Mouse (Mus musculus) stomach, embryonic 16.5 days (tissue): Measurements from ENCODE around the gene Mrpl18. TPM values are rescaled to one million over a fixed set of nuclear protein-coding genes. Genes with fewer than 3 reads are reported as not detected.
A peak's percentile ranks its signal among the peaks of the same experiment; 100 is the strongest.

Experiments
- ATAC-seq: fragments of 200-750 bp; cut with Nextera tagmentation; 2 replicates; pipeline ENCODE4 v1.8.0; 2017; ENCODE audit warnings: moderate number of reproducible peaks, moderate TSS enrichment; ENCODE audit not compliant: insufficient read depth, low FRiP score
- H3K27ac ChIP-seq: fragments of 300-500 bp; sonication (generic); 2 replicates; pipeline ENCODE4 v1.5.1; 2014; ENCODE audit warnings: low read length
- H3K27me3 ChIP-seq: fragments of 300-500 bp; sonication (generic); 2 replicates; pipeline ENCODE4 v1.6.1; 2014; ENCODE audit warnings: low read length, control low read depth, mixed read lengths; ENCODE audit not compliant: control insufficient read depth, insufficient read depth
- H3K36me3 ChIP-seq: fragments of 300-500 bp; sonication (generic); 2 replicates; pipeline ENCODE4 v1.6.1; 2014; ENCODE audit warnings: low read length; ENCODE audit not compliant: control insufficient read depth, insufficient read depth
- H3K4me1 ChIP-seq: fragments of 300-500 bp; sonication (generic); 2 replicates; pipeline ENCODE4 v1.6.1; 2014; ENCODE audit warnings: low read length, control low read depth, mixed read lengths; ENCODE audit not compliant: control insufficient read depth, insufficient read depth
- H3K4me2 ChIP-seq: fragments of 300-500 bp; sonication (generic); 2 replicates; pipeline ENCODE4 v1.6.1; 2014; ENCODE audit warnings: low read depth, low read length, mixed read lengths
- H3K4me3 ChIP-seq: fragments of 300-500 bp; sonication (generic); replicated peaks from 2 replicates; pipeline ENCODE4 v1.5.1; 2014; ENCODE audit warnings: mild to moderate bottlenecking, low read length
- H3K9ac ChIP-seq: fragments of 300-500 bp; sonication (generic); 2 replicates; pipeline ENCODE4 v1.6.1; 2014; ENCODE audit warnings: low read length
- H3K9me3 ChIP-seq: fragments of 300-500 bp; sonication (generic); replicated peaks from 2 replicates; pipeline ENCODE4 v1.6.1; 2016; ENCODE audit warnings: low read length, control low read depth; ENCODE audit not compliant: control insufficient read depth
- WGBS: fragments of 180-500 bp; shearing (Covaris S2); extraction: QIAGEN DNeasy Blood & Tissue Kit; methylation state at CpG from one replicate; pipeline ENCODE4 v1.1.7; 2014; 5-methylcytosine and 5-hydroxymethylcytosine counted together
- polyA plus RNA-seq: library from polyadenylated mRNA; unstranded; fragments of >200 nt; fragmentation: Nextera tagmentation; extraction: Ambion mirVana; gene quantifications from 2 replicates; pipeline ENCODE4 v1.2.1, GENCODE M21; 2015

Gene Mrpl18
- polyA plus RNA-seq, 1 experiment from 2014 or later = 141 TPM

DNA sequence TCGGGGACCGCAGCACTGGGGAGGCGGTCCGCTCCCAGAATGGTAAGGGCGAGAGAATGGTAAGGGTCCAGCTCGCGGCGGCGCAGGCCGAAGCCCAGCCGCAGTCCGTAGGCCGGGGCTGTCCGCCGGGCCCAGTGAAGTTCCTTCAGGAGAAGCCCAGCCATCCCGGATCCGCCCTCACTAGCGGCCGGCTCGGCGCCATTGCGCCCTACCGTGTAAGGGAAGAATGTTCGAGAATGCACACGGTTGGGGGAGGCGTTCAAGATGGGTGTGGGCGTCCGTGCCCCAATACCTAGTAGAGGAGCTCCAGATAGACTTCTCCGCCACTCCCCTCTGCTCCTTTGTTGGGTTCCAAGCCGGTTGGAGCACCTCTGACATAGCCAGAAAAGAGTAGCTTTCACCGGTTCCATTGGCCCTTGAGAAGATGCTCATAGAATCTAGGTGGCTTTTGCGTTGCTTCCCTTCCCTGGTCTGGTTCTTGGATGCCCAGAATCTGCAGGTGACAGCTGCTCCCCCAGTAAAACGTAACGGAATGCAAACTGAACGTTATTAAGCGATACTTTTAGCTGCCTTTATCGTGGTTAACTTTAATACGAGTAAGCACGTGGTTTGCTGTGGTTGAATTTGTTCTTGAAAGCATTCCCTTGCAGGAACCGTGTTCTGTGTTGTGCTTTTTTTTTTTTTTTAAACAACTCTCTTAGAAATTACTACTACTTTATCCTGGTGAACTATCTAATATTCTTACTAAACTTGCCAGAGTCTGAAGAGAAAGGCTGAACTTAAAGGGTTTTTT is 639 bp upstream of the Mrpl18 start:
- H3K9me3 ChIP-seq = no peaks in the 10 kb centered on the region
- under 1% methylated on average over 40 of the region's 40 CpGs for WGBS
- H3K9ac ChIP-seq = peak overlapping the region; percentile 99
- no peaks in the 10 kb centered on the region for H3K27me3 ChIP-seq
- peaks cover 33% of the 10 kb centered on the region for H3K36me3 ChIP-seq
- H3K4me3 ChIP-seq = peak overlapping the region; percentile 99
- H3K4me1 ChIP-seq = peaks cover 8% of the 10 kb centered on the region; the same call in 1 of the 2 replicates
- ATAC-seq = peak; percentile 63
- H3K4me2 ChIP-seq = peak overlapping the region; percentile 81
- peak overlapping the region; percentile 95 for H3K27ac ChIP-seq

DNA sequence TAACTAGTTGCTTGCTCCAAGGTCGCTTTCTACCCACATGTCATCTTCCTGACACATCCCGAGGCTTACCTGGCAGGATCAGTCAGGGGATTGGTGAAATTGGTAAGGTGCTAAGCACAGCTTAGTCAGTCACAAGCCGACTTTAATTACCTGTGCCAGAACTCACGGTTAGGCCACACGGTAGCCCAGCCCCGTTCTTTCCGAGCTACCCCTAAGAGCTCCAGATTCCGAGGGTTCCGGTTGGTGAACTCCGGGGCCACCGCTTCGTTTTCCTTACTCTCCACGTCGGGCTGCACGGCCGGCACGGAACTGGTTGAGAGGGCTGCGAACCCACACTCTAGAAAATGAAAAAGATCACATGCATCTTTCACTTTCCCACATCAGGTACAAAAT is 661 bp downstream of the Mrpl18 start, which contains the start of gene Tcp1:
TSS of gene Tcp1 (plus strand) at position 214 of the 393 bp plus-strand sequence.
- Histone ChIP-seq H3K4me1 (peaks cover 8% of the 10 kb centered on the region; the same call in 1 of the 2 replicates), H3K4me3 (peak within 1 kb of the TSS; percentile 99), H3K36me3 (peaks cover 33% of the 10 kb centered on the region), H3K9ac (peak within 1 kb of the TSS; percentile 99), H3K9me3 (no peaks in the 10 kb centered on the region), H3K27me3 (no peaks in the 10 kb centered on the region), H3K27ac (peak within 1 kb of the TSS; percentile 95), H3K4me2 (peak within 1 kb of the TSS; percentile 81)
- WGBS = under 1% methylated on average over 18 of the region's 18 CpGs
- no peak for ATAC-seq

DNA sequence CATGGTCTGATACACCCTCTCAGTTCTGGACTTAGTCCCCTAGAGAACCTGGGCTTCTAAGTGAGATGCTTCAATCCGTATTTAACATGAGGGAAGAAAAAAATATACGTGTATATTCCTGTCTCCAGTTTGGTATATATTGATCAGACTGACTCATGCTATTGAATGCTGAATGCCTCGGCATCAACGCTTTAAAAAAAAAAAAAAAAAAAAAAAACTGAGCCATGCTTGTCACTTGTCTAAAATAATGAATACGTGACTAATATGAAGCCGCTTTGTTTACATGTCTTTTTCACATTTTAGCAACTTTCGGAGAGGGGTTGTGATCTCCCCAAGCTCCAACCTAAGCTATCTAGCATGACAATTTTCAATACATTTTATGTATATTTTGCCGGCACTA is 5.8 kb downstream of the Mrpl18 start:
- Histone ChIP-seq H3K4me3 (no peak overlapping the region), H3K9ac (no peak overlapping the region), H3K9me3 (no peaks in the 10 kb centered on the region), H3K4me1 (peaks cover 3% of the 10 kb centered on the region; the same call in 1 of the 2 replicates), H3K36me3 (peaks cover 20% of the 10 kb centered on the region), H3K27ac (no peak overlapping the region), H3K27me3 (no peaks in the 10 kb centered on the region), H3K4me2 (no peak overlapping the region)
- ATAC-seq = no peak
- 88% methylated on average over 8 of the region's 8 CpGs for WGBS

DNA sequence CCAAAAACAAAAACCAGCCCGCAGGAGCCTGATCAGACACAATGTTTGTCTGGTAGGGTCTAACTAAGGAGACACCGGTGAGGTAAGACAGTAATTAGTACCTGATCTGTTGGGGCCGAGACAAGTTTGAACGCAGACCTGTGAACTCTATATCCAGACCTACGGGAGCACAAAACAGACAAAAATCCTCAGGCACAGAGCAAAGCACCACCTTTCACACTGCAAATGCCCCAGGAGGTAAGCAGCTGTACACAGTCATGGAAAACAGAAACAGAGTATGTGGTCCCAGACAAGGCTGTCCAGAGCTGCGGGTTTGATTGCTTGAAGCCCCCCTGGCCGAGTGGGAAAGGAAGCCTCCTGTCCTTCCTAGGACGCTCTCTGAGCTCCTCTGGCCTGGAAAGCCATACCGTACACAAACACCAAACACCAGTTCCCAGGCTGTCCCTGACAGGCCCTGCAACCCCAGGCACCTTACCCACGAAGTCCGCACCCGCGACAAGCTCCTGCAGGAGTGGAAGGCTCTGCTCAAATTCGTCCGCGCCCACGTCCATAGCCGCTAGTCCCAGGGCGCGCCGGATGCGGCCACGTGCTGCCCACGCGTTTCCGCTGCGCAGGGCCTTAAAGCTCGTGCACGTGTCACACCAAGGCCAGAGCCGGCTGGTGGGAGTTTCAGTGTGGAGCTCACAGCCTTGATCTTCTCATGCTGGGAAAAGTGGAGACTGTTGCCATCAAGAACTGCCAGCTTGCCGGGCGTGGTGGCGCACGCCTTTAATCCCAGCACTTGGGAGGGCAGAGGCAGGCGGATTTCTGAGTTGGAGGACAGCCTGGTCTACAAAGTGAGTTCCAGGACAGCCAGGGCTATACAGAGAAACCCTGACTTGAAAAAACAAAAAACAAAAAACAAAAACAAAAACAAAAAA is 6.5 kb downstream of the Mrpl18 start, which contains the start of gene Pnldc1:
TSS of gene Pnldc1 (minus strand) at position 870 of the 920 bp plus-strand sequence.
- H3K4me3 ChIP-seq = no peak within 1 kb of the TSS
- no peak within 1 kb of the TSS for H3K9ac ChIP-seq
- WGBS = 75% methylated on average over 35 of the region's 35 CpGs
- H3K4me2 ChIP-seq = no peak within 1 kb of the TSS
- no peaks in the 10 kb centered on the region for H3K4me1 ChIP-seq
- H3K9me3 ChIP-seq = no peaks in the 10 kb centered on the region
- no peaks in the 10 kb centered on the region for H3K27me3 ChIP-seq
- peaks cover 20% of the 10 kb centered on the region for H3K36me3 ChIP-seq
- no peak for ATAC-seq
- no peak within 1 kb of the TSS for H3K27ac ChIP-seq

DNA sequence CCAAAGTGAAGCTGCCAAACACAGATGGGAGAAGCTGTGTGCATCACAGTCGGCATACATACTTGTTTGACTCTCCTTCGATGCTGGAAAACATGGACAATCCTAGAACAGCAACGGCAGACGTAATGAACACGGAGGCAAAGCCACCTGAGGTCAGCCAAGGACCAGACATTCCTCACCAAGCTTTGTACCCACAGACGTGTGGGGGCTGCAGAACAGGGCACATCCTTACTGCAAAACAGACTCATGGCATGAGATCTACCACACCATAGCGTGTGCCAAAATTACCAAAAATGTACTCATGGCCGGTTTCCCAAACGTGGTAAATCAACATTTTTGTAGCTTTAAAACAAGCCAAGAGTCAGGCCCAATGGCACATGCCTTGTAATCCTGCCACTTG is 9.7 kb downstream of the Mrpl18 start:
- 84% methylated on average over 9 of the region's 9 CpGs for WGBS
- no peak overlapping the region for H3K4me2 ChIP-seq
- H3K36me3 ChIP-seq = peaks cover 7% of the 10 kb centered on the region; the same call in 1 of the 2 replicates
- H3K4me1 ChIP-seq = no peaks in the 10 kb centered on the region
- no peaks in the 10 kb centered on the region for H3K9me3 ChIP-seq
- ATAC-seq = no peak
- no peaks in the 10 kb centered on the region for H3K27me3 ChIP-seq
- H3K4me3 ChIP-seq = no peak overlapping the region
- H3K27ac ChIP-seq = no peak overlapping the region
- no peak overlapping the region for H3K9ac ChIP-seq

DNA sequence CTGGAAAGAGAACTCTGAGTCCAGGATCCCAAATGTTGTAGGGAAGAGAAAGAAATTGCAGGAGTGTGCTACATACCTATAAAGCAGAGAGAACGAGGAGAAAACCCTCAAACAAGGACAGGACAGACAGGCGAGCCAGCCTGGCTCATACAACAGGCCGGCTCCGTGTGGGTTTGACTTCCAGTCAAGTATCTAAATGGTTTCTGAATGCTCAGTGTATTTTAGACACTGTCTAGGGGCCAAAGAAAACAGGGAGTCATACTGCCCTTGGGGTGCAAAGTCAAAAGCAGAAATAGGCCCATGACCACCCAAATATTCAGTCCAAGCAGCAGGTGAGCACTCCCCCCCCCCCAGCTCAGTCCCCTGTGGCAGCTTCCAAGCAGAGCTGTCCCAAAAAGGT is 10.3 kb downstream of the Mrpl18 start:
- Histone ChIP-seq H3K9me3 (no peaks in the 10 kb centered on the region), H3K27me3 (no peaks in the 10 kb centered on the region), H3K4me1 (no peaks in the 10 kb centered on the region), H3K9ac (no peak overlapping the region), H3K4me3 (no peak overlapping the region), H3K36me3 (peaks cover 3% of the 10 kb centered on the region; the same call in 1 of the 2 replicates), H3K27ac (no peak overlapping the region), H3K4me2 (no peak overlapping the region)
- no peak for ATAC-seq
- 78% methylated on average over 4 of the region's 4 CpGs for WGBS

DNA sequence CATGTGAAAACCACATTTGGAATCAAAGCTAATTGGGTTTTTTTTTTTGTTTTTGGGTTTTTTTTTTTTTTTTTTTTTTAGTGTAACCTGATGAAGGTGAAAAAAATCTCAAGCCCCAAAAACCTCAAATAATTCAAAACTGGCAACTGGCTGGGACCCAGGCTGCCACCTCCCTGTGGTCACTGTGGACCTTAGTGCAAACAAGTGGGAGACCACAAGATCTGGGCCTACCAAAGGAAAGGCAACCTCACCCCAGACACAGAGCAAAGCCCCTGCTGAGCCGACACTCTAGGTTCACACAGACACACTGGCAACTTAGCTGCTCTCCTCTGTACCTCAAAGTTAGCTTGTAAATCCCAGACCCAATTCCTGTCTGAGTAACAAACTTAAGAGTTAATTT is 11.8 kb downstream of the Mrpl18 start:
- no peak overlapping the region for H3K4me3 ChIP-seq
- H3K4me1 ChIP-seq = no peaks in the 10 kb centered on the region
- no peaks in the 10 kb centered on the region for H3K9me3 ChIP-seq
- no peak overlapping the region for H3K9ac ChIP-seq
- H3K4me2 ChIP-seq = no peak overlapping the region
- 78% methylated on average over 1 of the region's 1 CpGs for WGBS
- no peak overlapping the region for H3K27ac ChIP-seq
- H3K27me3 ChIP-seq = no peaks in the 10 kb centered on the region
- no peaks in the 10 kb centered on the region for H3K36me3 ChIP-seq
- ATAC-seq = no peak

DNA sequence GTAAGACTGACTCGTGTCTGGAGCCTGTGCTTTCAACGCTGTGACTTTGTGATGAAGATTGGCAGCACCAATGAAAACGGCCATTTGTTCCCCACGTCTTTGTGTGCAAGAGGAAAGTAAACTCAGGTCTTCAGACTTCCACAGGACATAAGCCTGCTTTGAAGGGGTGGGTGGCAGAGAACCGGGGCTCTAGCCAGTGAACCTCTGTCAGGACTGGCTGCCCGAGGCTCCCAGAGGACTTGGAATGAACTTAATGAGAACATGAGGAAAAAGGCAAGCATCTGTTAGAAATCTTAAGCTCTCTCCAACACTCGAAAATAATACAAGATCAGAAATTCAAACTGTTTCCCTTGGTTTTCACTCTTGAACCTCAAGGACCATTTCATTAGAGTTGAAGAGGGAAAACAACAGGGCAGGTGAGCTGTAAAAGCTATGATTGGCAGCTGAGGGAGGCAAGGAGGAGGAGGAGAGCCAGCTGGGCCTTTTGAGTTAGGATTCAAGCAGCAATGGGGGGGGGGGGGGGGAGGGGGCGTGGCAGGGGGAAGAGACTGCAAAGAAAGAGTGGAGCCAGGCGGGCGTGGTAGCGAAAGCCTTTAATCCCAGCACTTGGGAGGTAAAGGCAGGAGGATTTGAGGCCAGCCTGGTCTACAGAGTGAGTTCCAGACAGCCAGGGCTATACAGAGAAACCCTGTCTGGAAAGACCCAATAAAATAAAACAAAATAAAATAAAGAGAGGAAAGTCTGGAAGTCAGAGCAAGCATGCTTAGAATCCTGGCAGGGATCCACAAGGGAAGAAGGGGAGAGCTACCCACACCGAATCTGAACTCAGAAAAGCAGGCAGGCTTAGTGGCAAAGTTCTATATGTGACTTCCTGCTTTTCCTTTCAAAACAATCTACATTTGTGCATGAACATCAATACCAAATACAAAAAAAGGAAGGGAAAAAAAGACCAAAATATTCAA is 12.5 kb downstream of the Mrpl18 start:
- Histone ChIP-seq H3K4me2 (no peak overlapping the region), H3K27ac (peak overlapping the region; percentile 58; the same call in 1 of the 2 replicates)
- no peak for ATAC-seq

More for the DNA sequence above, 12.5 kb downstream of the Mrpl18 start:
- H3K9ac ChIP-seq = no peak overlapping the region
- H3K36me3 ChIP-seq = no peaks in the 10 kb centered on the region
- no peaks in the 10 kb centered on the region for H3K4me1 ChIP-seq
- H3K9me3 ChIP-seq = no peaks in the 10 kb centered on the region
- H3K27me3 ChIP-seq = no peaks in the 10 kb centered on the region
- H3K4me3 ChIP-seq = no peak overlapping the region
- 49% methylated on average over 12 of the region's 12 CpGs for WGBS
